Mouse (Mus musculus): Measurements from ENCODE around the gene Tsen54. TPM values are rescaled to one million over a fixed set of nuclear protein-coding genes. Genes with fewer than 3 reads are reported as not detected.

Tsen54 gene
- polyA plus RNA-seq (2014; fragmentation: Nextera tagmentation; extraction: Ambion mirVana), result 17.2 and 20.5 TPM in 2 replicates

DNA sequence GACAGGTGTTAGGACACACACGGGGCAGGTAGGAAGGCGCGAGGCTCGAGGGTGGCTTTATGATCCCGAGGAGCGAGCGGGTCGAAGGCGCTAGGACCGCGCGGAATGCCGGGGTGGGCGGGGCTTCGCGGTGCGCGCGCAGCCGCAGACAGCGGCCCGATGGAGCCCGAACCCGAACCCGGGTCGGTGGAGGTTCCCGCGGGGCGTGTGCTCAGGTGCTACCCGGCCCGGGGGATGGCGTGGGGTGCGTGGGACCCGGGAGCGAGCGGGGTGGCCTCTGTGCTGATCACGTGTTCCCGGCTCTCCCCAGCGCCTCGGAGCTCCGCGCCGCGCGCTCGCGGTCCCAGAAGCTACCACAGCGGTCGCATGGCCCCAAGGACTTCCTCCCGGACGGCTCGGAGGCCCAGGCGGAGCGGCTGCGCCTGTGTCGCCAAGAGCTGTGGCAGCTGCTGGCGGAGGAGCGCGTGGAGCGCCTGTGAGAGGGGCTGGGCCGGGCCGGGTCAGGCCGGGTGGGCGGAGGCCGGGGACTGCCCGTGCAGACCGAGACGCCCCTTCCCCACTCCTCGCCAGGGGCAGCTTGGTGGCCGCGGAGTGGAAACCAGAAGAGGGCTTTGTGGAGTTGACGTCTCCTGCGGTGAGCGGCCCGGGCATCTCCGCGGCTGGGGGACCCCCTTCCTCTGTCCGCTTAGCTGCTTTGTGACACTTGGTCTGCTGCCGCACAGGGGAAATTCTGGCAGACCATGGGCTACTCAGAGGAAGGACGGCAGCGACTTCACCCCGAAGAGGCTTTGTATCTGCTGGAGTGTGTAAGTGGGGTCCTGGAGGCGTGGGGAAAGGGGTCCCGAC lies at the start of gene Tsen54:
Tsen54 (plus strand) TSS at position 120 of the 846 bp plus-strand sequence.
- Histone ChIP-seq H3K4me3 (replicated peaks; ENCODE audit: low read depth, low read length) (peak within 1 kb of the TSS; percentile 94), H3K36me3 (ENCODE audit: control insufficient read depth, insufficient read depth, low read length) (peaks cover 21% of the 10 kb centered on the region), H3K4me1 (ENCODE audit: control insufficient read depth, insufficient read depth, low read length) (peaks cover 26% of the 10 kb centered on the region), H3K27ac (replicated peaks; ENCODE audit: low read depth, low read length) (peak within 1 kb of the TSS; percentile 74), H3K4me2 (ENCODE audit: low read length) (peak within 1 kb of the TSS; percentile 75), H3K9ac (replicated peaks; ENCODE audit: low read length) (peak within 1 kb of the TSS; percentile 91), H3K27me3 (ENCODE audit: control insufficient read depth, insufficient read depth, low read length) (no peaks in the 10 kb centered on the region), H3K9me3 (ENCODE audit: control insufficient read depth, low read length) (no peaks in the 10 kb centered on the region)
- under 1% methylated on average over 84 of the region's 84 CpGs for WGBS
- ATAC-seq (ENCODE audit: low FRiP score, low TSS enrichment) (peak; percentile 60), DNase-seq (peak; percentile 92)

GRCm38 (mm10) chr11:115765103-115765606 lies 49.4 kb upstream of the Tsen54 start, which contains the start of gene Tmem94:
Gene Tmem94 (plus strand): TSS chr11:115765433.
- peak; percentile 99 for DNase-seq
- WGBS, result under 1% methylated on average over 32 of the region's 32 CpGs

DNA sequence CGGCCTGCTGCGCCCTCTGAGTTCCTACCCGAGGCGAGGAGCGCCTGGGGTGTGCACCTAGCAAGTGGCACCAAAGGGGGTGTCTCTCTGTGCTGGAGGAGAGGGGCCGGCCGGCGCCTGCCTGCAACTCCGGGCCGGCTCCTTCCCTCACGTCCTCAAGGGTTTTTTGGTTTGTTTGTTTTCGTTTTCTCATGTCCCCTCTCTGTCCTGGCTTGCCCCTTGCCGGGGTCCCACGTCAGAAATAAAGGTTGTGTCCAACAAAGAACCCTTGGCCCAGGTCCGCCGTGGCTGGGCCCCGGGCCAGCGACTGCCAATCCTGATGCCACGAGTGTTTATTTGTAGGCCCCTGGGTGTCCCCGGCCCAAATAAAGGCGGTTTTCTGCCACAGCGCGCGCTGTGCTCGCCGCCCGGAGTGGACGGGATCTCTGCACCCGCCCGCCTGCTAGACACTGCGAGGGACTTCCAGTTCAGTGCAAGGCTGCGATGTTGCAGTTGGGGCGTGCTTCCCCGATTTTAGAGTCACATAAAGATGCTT lies 48.9 kb upstream of the Tsen54 start:
- no peaks in the 10 kb centered on the region for H3K36me3 ChIP-seq (ENCODE audit: control insufficient read depth, insufficient read depth, low read length)
- H3K27me3 ChIP-seq (ENCODE audit: control insufficient read depth, insufficient read depth, low read length), result no peaks in the 10 kb centered on the region
- peak overlapping the region; percentile 70 for H3K4me2 ChIP-seq (ENCODE audit: low read length)
- under 1% methylated on average over 34 of the region's 34 CpGs for WGBS
- peaks cover 17% of the 10 kb centered on the region for H3K4me1 ChIP-seq (ENCODE audit: control insufficient read depth, insufficient read depth, low read length)
- ATAC-seq (ENCODE audit: low FRiP score, low TSS enrichment) (peak; percentile 46; the same call in 1 of the 2 replicates), DNase-seq (peak; percentile 74)
- peak overlapping the region; percentile 82 for H3K4me3 ChIP-seq (replicated peaks; ENCODE audit: low read depth, low read length)
- peak overlapping the region; percentile 89 for H3K27ac ChIP-seq (replicated peaks; ENCODE audit: low read depth, low read length)
- H3K9me3 ChIP-seq (ENCODE audit: control insufficient read depth, low read length), result no peaks in the 10 kb centered on the region
- peak overlapping the region; percentile 97 for H3K9ac ChIP-seq (replicated peaks; ENCODE audit: low read length)

More at GRCm38 (mm10) chr11:115765103-115765606, 49.4 kb upstream of the Tsen54 start, which contains the start of gene Tmem94:
- H3K4me1 ChIP-seq (ENCODE audit: control insufficient read depth, insufficient read depth, low read length), result peaks cover 17% of the 10 kb centered on the region
- no peaks in the 10 kb centered on the region for H3K36me3 ChIP-seq (ENCODE audit: control insufficient read depth, insufficient read depth, low read length)
- peak within 1 kb of the TSS; percentile 97 for H3K9ac ChIP-seq (replicated peaks; ENCODE audit: low read length)
- H3K4me2 ChIP-seq (ENCODE audit: low read length), result peak within 1 kb of the TSS; percentile 70
- H3K9me3 ChIP-seq (ENCODE audit: control insufficient read depth, low read length), result no peaks in the 10 kb centered on the region
- no peaks in the 10 kb centered on the region for H3K27me3 ChIP-seq (ENCODE audit: control insufficient read depth, insufficient read depth, low read length)
- ATAC-seq (ENCODE audit: low FRiP score, low TSS enrichment), result peak; percentile 98
- peak within 1 kb of the TSS; percentile 82 for H3K4me3 ChIP-seq (replicated peaks; ENCODE audit: low read depth, low read length)
- H3K27ac ChIP-seq (replicated peaks; ENCODE audit: low read depth, low read length), result peak within 1 kb of the TSS; percentile 89

GRCm38 (mm10) chr11:115766356-115766943 lies 48.1 kb upstream of the Tsen54 start:
- DNase-seq (peak; percentile 42), ATAC-seq (ENCODE audit: low FRiP score, low TSS enrichment) (no peak)
- H3K4me1 ChIP-seq (ENCODE audit: control insufficient read depth, insufficient read depth, low read length), result peaks cover 17% of the 10 kb centered on the region
- H3K36me3 ChIP-seq (ENCODE audit: control insufficient read depth, insufficient read depth, low read length), result no peaks in the 10 kb centered on the region
- peak overlapping the region; percentile 97 for H3K9ac ChIP-seq (replicated peaks; ENCODE audit: low read length)
- peak overlapping the region; percentile 70 for H3K4me2 ChIP-seq (ENCODE audit: low read length)
- no peaks in the 10 kb centered on the region for H3K27me3 ChIP-seq (ENCODE audit: control insufficient read depth, insufficient read depth, low read length)
- H3K27ac ChIP-seq (replicated peaks; ENCODE audit: low read depth, low read length), result peak overlapping the region; percentile 89
- peak overlapping the region; percentile 82 for H3K4me3 ChIP-seq (replicated peaks; ENCODE audit: low read depth, low read length)
- WGBS, result 33% methylated on average over 13 of the region's 13 CpGs
- H3K9me3 ChIP-seq (ENCODE audit: control insufficient read depth, low read length), result no peaks in the 10 kb centered on the region

- DNase-seq, result no peak
- H3K36me3 ChIP-seq (ENCODE audit: control insufficient read depth, insufficient read depth, low read length), result no peaks in the 10 kb centered on the region
- no peak overlapping the region for H3K9ac ChIP-seq (replicated peaks; ENCODE audit: low read length)
- no peaks in the 10 kb centered on the region for H3K27me3 ChIP-seq (ENCODE audit: control insufficient read depth, insufficient read depth, low read length)
- peaks cover 17% of the 10 kb centered on the region for H3K4me1 ChIP-seq (ENCODE audit: control insufficient read depth, insufficient read depth, low read length)
- no peak for ATAC-seq (ENCODE audit: low FRiP score, low TSS enrichment)
- 0 out of 2 replicates have a peak overlapping the region, but pooled peaks have one; percentile 89 for H3K27ac ChIP-seq (replicated peaks; ENCODE audit: low read depth, low read length)
- WGBS, result 86% methylated on average over 8 of the region's 8 CpGs
- peak overlapping the region; percentile 70 for H3K4me2 ChIP-seq (ENCODE audit: low read length)
- peak overlapping the region; percentile 82 for H3K4me3 ChIP-seq (replicated peaks; ENCODE audit: low read depth, low read length)
- H3K9me3 ChIP-seq (ENCODE audit: control insufficient read depth, low read length), result no peaks in the 10 kb centered on the region
Observed at GRCm38 (mm10) chr11:115766981-115767380, 47.5 kb upstream of the Tsen54 start.

GRCm38 (mm10) chr11:115768896-115769295 lies 45.6 kb upstream of the Tsen54 start:
- Histone ChIP-seq H3K4me1 (ENCODE audit: control insufficient read depth, insufficient read depth, low read length) (peaks cover 17% of the 10 kb centered on the region), H3K36me3 (ENCODE audit: control insufficient read depth, insufficient read depth, low read length) (no peaks in the 10 kb centered on the region), H3K27ac (replicated peaks; ENCODE audit: low read depth, low read length) (no peak overlapping the region), H3K4me2 (ENCODE audit: low read length) (no peak overlapping the region), H3K9ac (replicated peaks; ENCODE audit: low read length) (no peak overlapping the region), H3K27me3 (ENCODE audit: control insufficient read depth, insufficient read depth, low read length) (no peaks in the 10 kb centered on the region), H3K9me3 (ENCODE audit: control insufficient read depth, low read length) (no peaks in the 10 kb centered on the region), H3K4me3 (replicated peaks; ENCODE audit: low read depth, low read length) (no peak overlapping the region)
- ATAC-seq (ENCODE audit: low FRiP score, low TSS enrichment), result no peak
- no peak for DNase-seq
- 92% methylated on average over 3 of the region's 3 CpGs for WGBS

DNA sequence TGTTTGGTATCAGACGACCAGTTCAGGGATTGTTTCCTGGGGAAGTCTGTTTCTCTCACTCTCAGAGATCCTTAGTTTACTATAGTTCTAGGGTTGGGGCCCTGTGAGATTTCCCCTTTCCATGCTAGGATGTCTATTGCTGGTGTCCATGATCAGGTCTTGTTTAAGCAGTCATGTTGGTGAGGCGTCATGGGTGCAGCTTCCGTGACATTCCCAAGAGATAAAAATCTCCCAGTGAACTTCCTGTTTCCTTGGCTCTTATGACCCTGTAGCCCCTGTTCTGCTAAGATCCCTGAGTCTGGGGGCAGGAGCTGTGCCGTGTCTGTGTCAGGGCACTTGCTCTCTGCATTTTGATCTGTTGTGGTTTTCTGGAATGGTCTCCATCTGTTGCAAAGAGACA lies 39.9 kb upstream of the Tsen54 start:
- no peak overlapping the region for H3K27ac ChIP-seq (replicated peaks; ENCODE audit: low read depth, low read length)
- DNase-seq (no peak), ATAC-seq (ENCODE audit: low FRiP score, low TSS enrichment) (no peak)
- whole genome bisulfite sequencing, result 83% methylated on average over 4 of the region's 4 CpGs
- no peak overlapping the region for H3K4me2 ChIP-seq (ENCODE audit: low read length)
- H3K9ac ChIP-seq (replicated peaks; ENCODE audit: low read length), result no peak overlapping the region
- no peaks in the 10 kb centered on the region for H3K9me3 ChIP-seq (ENCODE audit: control insufficient read depth, low read length)
- no peak overlapping the region for H3K4me3 ChIP-seq (replicated peaks; ENCODE audit: low read depth, low read length)
- H3K36me3 ChIP-seq (ENCODE audit: control insufficient read depth, insufficient read depth, low read length), result 0 out of 2 replicates have a peak, but pooled peaks cover 5% of the 10 kb centered on the region
- no peaks in the 10 kb centered on the region for H3K27me3 ChIP-seq (ENCODE audit: control insufficient read depth, insufficient read depth, low read length)
- H3K4me1 ChIP-seq (ENCODE audit: control insufficient read depth, insufficient read depth, low read length), result peaks cover 26% of the 10 kb centered on the region

- Histone ChIP-seq H3K4me3 (replicated peaks; ENCODE audit: low read depth, low read length) (no peak overlapping the region), H3K9me3 (ENCODE audit: control insufficient read depth, low read length) (no peaks in the 10 kb centered on the region), H3K27ac (replicated peaks; ENCODE audit: low read depth, low read length) (no peak overlapping the region), H3K4me2 (ENCODE audit: low read length) (no peak overlapping the region), H3K27me3 (ENCODE audit: control insufficient read depth, insufficient read depth, low read length) (no peaks in the 10 kb centered on the region), H3K9ac (replicated peaks; ENCODE audit: low read length) (0 out of 2 replicates have a peak overlapping the region, but pooled peaks have one; percentile 23), H3K36me3 (ENCODE audit: control insufficient read depth, insufficient read depth, low read length) (0 out of 2 replicates have a peak, but pooled peaks cover 5% of the 10 kb centered on the region), H3K4me1 (ENCODE audit: control insufficient read depth, insufficient read depth, low read length) (peaks cover 38% of the 10 kb centered on the region)
- DNase-seq (no peak), ATAC-seq (ENCODE audit: low FRiP score, low TSS enrichment) (no peak)
- 35% methylated on average over 18 of the region's 18 CpGs for WGBS
Observed at GRCm38 (mm10) chr11:115775821-115776665, 38.5 kb upstream of the Tsen54 start.

Data from midbrain, embryonic 14.5 days (tissue).